Mouse (Mus musculus) bone marrow macrophage, adult 2 months (primary cell): Measurements from ENCODE around the gene Fgfr2.

Experiments
- CTCF ChIP-seq: IDR thresholded peaks from 2 replicates; pipeline ENCODE4 v1.5.1; 2012; ENCODE audit warnings: low read depth, mild to moderate bottlenecking, low read length, moderate library complexity
- POLR2A ChIP-seq: IDR thresholded peaks from 2 replicates; pipeline ENCODE4 v1.6.1; 2012; ENCODE audit warnings: mild to moderate bottlenecking, low read depth, low read length, borderline replicate concordance

GRCm38 (mm10) chr7:130309180-130309579 lies 2814.0 kb downstream of the Fgfr2 start:
- TF ChIP-seq CTCF (no peak), POLR2A (no peak)
